Mouse (Mus musculus) liver, embryonic 13.5 days (tissue): ENCODE measurements around the gene Gm867. TPM values are rescaled to one million over a fixed set of nuclear protein-coding genes. Genes with fewer than 3 reads are reported as not detected.

Experiments
- ATAC-seq: fragments of 200-750 bp; cut with Nextera tagmentation; 2 replicates; pipeline ENCODE4 v1.8.0; 2017; ENCODE audit warnings: low read depth, mild to moderate bottlenecking, moderate number of reproducible peaks, moderate library complexity
- DNase-seq: peaks from one replicate; pipeline ENCODE4 v3.0.0; 2022
- H3K27ac ChIP-seq: fragments of 300-500 bp; sonication (generic); 2 replicates; pipeline ENCODE4 v1.5.1; 2015; ENCODE audit warnings: moderate library complexity, mild to moderate bottlenecking, inconsistent platforms
- H3K27me3 ChIP-seq: fragments of 300-500 bp; sonication (generic); 2 replicates; pipeline ENCODE4 v1.6.1; 2015; ENCODE audit warnings: mild to moderate bottlenecking, inconsistent platforms
- H3K36me3 ChIP-seq: fragments of 300-500 bp; sonication (generic); 2 replicates; pipeline ENCODE4 v1.6.1; 2015; ENCODE audit warnings: mild to moderate bottlenecking, inconsistent platforms
- H3K4me1 ChIP-seq: fragments of 300-500 bp; sonication (generic); replicated peaks from 2 replicates; pipeline ENCODE4 v1.6.1; 2015; ENCODE audit warnings: inconsistent platforms
- H3K4me2 ChIP-seq: fragments of 300-500 bp; sonication (generic); 2 replicates; pipeline ENCODE4 v1.6.1; 2015; ENCODE audit warnings: inconsistent platforms, mild to moderate bottlenecking, moderate library complexity
- H3K4me3 ChIP-seq: fragments of 300-500 bp; sonication (generic); replicated peaks from 2 replicates; pipeline ENCODE4 v1.5.1; 2015; ENCODE audit warnings: mild to moderate bottlenecking, inconsistent platforms
- H3K9ac ChIP-seq: fragments of 300-500 bp; sonication (generic); 2 replicates; pipeline ENCODE4 v1.6.1; 2015; ENCODE audit warnings: mild to moderate bottlenecking, inconsistent platforms
- H3K9me3 ChIP-seq: fragments of 300-500 bp; sonication (generic); replicated peaks from 2 replicates; pipeline ENCODE4 v1.6.1; 2016; ENCODE audit warnings: inconsistent platforms
- WGBS: fragments of 180-500 bp; shearing (Covaris S2); methylation state at CpG from one replicate; pipeline ENCODE4 v1.1.7; 2015; ENCODE audit not compliant: insufficient replicate concordance; 5-methylcytosine and 5-hydroxymethylcytosine counted together
- polyA plus RNA-seq: library from polyadenylated mRNA; unstranded; fragments of >200 nt; fragmentation: Nextera tagmentation; extraction: Ambion mirVana; gene quantifications from 2 replicates; pipeline ENCODE4 v1.2.1, GENCODE M21; 2015

Gm867 gene
- polyA plus RNA-seq, 1 experiment from 2014 or later = 25.1 TPM

GRCm38 (mm10) chr10:75889406-75890153 is 50.9 kb downstream of the Gm867 start:
- DNase-seq (no peak), ATAC-seq (no peak)
- WGBS = 48% methylated on average over 8 of the region's 8 CpGs
- Histone ChIP-seq H3K36me3 (peaks cover 8% of the 10 kb centered on the region; the same call in 1 of the 2 replicates), H3K4me2 (no peak overlapping the region), H3K9me3 (no peaks in the 10 kb centered on the region), H3K27ac (no peak overlapping the region), H3K4me3 (no peak overlapping the region), H3K9ac (no peak overlapping the region), H3K4me1 (peaks cover 19% of the 10 kb centered on the region), H3K27me3 (0 out of 2 replicates have a peak, but pooled peaks cover 2% of the 10 kb centered on the region)

Other genes starting within 250 kb of the Gm867 start
- gene Cabin1, start 176.3 kb downstream of the Gm867 start, polyA plus RNA-seq = 15.4 and 16.6 TPM in 2 replicates
- 180 and 186 TPM in 2 replicates for gene Ddt, start 167.3 kb downstream of the Gm867 start, polyA plus RNA-seq
- gene Gm20441, start 159.7 kb downstream of the Gm867 start, polyA plus RNA-seq = not detected in 2 replicates
- 8.0 and 10.3 TPM in 2 replicates for gene Gstt3, start 159.3 kb downstream of the Gm867 start, polyA plus RNA-seq
- 49.2 and 50.2 TPM in 2 replicates for gene Gstt1, start 142.1 kb downstream of the Gm867 start, polyA plus RNA-seq
- gene Gstt4, start 118.1 kb downstream of the Gm867 start, polyA plus RNA-seq = not detected in 2 replicates
- gene Gstt2, start 103.2 kb downstream of the Gm867 start, polyA plus RNA-seq = 35.3 and 39.2 TPM in 2 replicates
- gene Mif, start 80.4 kb downstream of the Gm867 start, polyA plus RNA-seq = 877 and 1,047 TPM in 2 replicates
- gene Derl3, start 47.3 kb downstream of the Gm867 start, polyA plus RNA-seq = 0.21 and 0.51 TPM in 2 replicates
- gene Smarcb1, start 19.1 kb downstream of the Gm867 start, polyA plus RNA-seq = 85.6 and 88.1 TPM in 2 replicates
- gene Chchd10, start 7.5 kb downstream of the Gm867 start, polyA plus RNA-seq = 88.0 and 110 TPM in 2 replicates
- gene Mmp11, start 4.2 kb downstream of the Gm867 start, polyA plus RNA-seq = 3.6 and 4.1 TPM in 2 replicates
- 0.67 and 0.81 TPM in 2 replicates for gene Vpreb3, start 2.4 kb upstream of the Gm867 start, polyA plus RNA-seq
- 0.08 TPM in 1 of 2 replicates, not detected in the other for gene Gm5134, start 13.8 kb upstream of the Gm867 start, polyA plus RNA-seq
- gene Zfp280b, start 92.0 kb upstream of the Gm867 start, polyA plus RNA-seq = 12.7 and 15.9 TPM in 2 replicates
- gene Slc5a4b, start 170.3 kb upstream of the Gm867 start, polyA plus RNA-seq = 0.13 and 0.20 TPM in 2 replicates
- not detected in 2 replicates for gene Slc5a4a, start 206.8 kb upstream of the Gm867 start, polyA plus RNA-seq